Mouse (Mus musculus) embryonic facial prominence, embryonic 11.5 days (tissue): Measurements from ENCODE around the gene Tmem230. TPM values are rescaled to one million over a fixed set of nuclear protein-coding genes. Genes with fewer than 3 reads are reported as not detected.
A peak's percentile ranks its signal among the peaks of the same experiment; 100 is the strongest.

Experiments used
- ATAC-seq: fragments of 200-750 bp; cut with Nextera tagmentation; replicated peaks from 2 replicates; pipeline ENCODE4 v1.8.0; 2017; ENCODE audit warnings: low read depth; ENCODE audit not compliant: insufficient number of reproducible peaks, low FRiP score, low TSS enrichment
- DNase-seq: peaks from one replicate; pipeline ENCODE4 v3.0.0-alpha.2; 2015; ENCODE audit warnings: low spot score
- H3K27ac ChIP-seq: fragments of 300-500 bp; sonication (generic); replicated peaks from 2 replicates; pipeline ENCODE4 v1.5.1; 2014; ENCODE audit warnings: mild to moderate bottlenecking, low read depth, low read length, control low read depth
- H3K27me3 ChIP-seq: fragments of 300-500 bp; sonication (generic); 2 replicates; pipeline ENCODE4 v1.6.1; 2014; ENCODE audit warnings: mild to moderate bottlenecking, low read length, moderate library complexity, mixed read lengths; ENCODE audit not compliant: control insufficient read depth, insufficient read depth
- H3K36me3 ChIP-seq: fragments of 300-500 bp; sonication (generic); replicated peaks from 2 replicates; pipeline ENCODE4 v1.6.1; 2014; ENCODE audit warnings: low read depth, mild to moderate bottlenecking, low read length, moderate library complexity, mixed read lengths; ENCODE audit not compliant: control insufficient read depth, insufficient read depth
- H3K4me1 ChIP-seq: fragments of 300-500 bp; sonication (generic); 2 replicates; pipeline ENCODE4 v1.6.1; 2014; ENCODE audit warnings: low read length, mixed read lengths; ENCODE audit not compliant: control insufficient read depth, insufficient read depth
- H3K4me2 ChIP-seq: fragments of 300-500 bp; sonication (generic); 2 replicates; pipeline ENCODE4 v1.6.1; 2014; ENCODE audit warnings: low read depth, mild to moderate bottlenecking, control low read depth, low read length, moderate library complexity
- H3K4me3 ChIP-seq: fragments of 300-500 bp; sonication (generic); 2 replicates; pipeline ENCODE4 v1.5.1; 2014; ENCODE audit warnings: low read depth, low read length, control low read depth
- H3K9ac ChIP-seq: fragments of 300-500 bp; sonication (generic); replicated peaks from 2 replicates; pipeline ENCODE4 v1.6.1; 2014; ENCODE audit warnings: mild to moderate bottlenecking, control low read depth, low read length
- H3K9me3 ChIP-seq: fragments of 300-500 bp; sonication (generic); replicated peaks from 2 replicates; pipeline ENCODE4 v1.6.1; 2016; ENCODE audit warnings: mild to moderate bottlenecking, low read length, inconsistent platforms, mixed read lengths; ENCODE audit not compliant: control insufficient read depth
- WGBS: fragments of 180-500 bp; shearing (Covaris S2); extraction: QIAGEN DNeasy Blood & Tissue Kit; methylation state at CpG from one replicate; pipeline ENCODE4 v1.1.7; 2014; 5-methylcytosine and 5-hydroxymethylcytosine counted together
- polyA plus RNA-seq: library from polyadenylated mRNA; unstranded; fragments of >200 nt; fragmentation: Nextera tagmentation; extraction: Ambion mirVana; gene quantifications from 2 replicates; pipeline ENCODE4 v1.2.1, GENCODE M21; 2014

Gene Tmem230
- polyA plus RNA-seq, 1 experiment from 2014 or later = 51.3 TPM

DNA sequence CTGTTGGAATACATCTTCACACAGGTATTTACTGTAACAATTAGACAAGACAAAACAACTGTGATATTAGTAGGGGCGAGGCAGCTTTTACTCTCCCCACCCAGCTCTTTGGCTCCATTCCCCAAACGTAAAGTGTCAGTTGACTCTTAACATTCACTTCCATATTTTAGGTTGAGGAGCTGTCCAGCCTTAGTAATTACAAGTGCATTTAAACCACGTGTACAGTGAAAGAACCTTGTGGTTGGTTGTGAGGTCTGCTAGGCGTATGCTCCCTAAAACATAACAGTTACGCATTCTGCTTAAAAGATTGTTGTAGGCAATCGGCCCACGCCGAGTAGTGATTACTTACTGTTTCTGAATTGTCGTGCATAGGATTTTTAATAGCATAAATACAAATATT is 17.6 kb upstream of the Tmem230 start:
- Histone ChIP-seq H3K4me1 (no peaks in the 10 kb centered on the region), H3K36me3 (no peaks in the 10 kb centered on the region), H3K4me2 (no peak overlapping the region), H3K9ac (no peak overlapping the region), H3K9me3 (no peaks in the 10 kb centered on the region), H3K27ac (no peak overlapping the region), H3K27me3 (no peaks in the 10 kb centered on the region), H3K4me3 (no peak overlapping the region)
- WGBS = 87% methylated on average over 9 of the region's 9 CpGs
- DNase-seq (peak; percentile 24), ATAC-seq (no peak)

- H3K9me3 ChIP-seq = no peaks in the 10 kb centered on the region
- ATAC-seq (no peak), DNase-seq (no peak)
- H3K36me3 ChIP-seq = no peaks in the 10 kb centered on the region
- 16% methylated on average over 6 of the region's 6 CpGs for WGBS
- H3K27me3 ChIP-seq = no peaks in the 10 kb centered on the region
- peak overlapping the region; percentile 84 for H3K9ac ChIP-seq
- H3K4me3 ChIP-seq = peak overlapping the region; percentile 80
- peak overlapping the region; percentile 65 for H3K4me2 ChIP-seq
- H3K4me1 ChIP-seq = no peaks in the 10 kb centered on the region
- no peak overlapping the region for H3K27ac ChIP-seq
Measured at GRCm38 (mm10) chr2:132264266-132264710, 16.7 kb upstream of the Tmem230 start.

- Histone ChIP-seq H3K36me3 (no peaks in the 10 kb centered on the region), H3K9me3 (no peaks in the 10 kb centered on the region), H3K9ac (peak overlapping the region; percentile 84), H3K27ac (peak overlapping the region; percentile 66), H3K4me3 (peak overlapping the region; percentile 80), H3K4me2 (peak overlapping the region; percentile 65), H3K27me3 (no peaks in the 10 kb centered on the region), H3K4me1 (no peaks in the 10 kb centered on the region)
- no peak; the same call in none of the 2 replicates for ATAC-seq
- under 1% methylated on average over 47 of the region's 47 CpGs for WGBS
- DNase-seq = peak; percentile 51
Measured at GRCm38 (mm10) chr2:132263421-132264265, 16.0 kb upstream of the Tmem230 start.

GRCm38 (mm10) chr2:132262879-132263398 is 15.3 kb upstream of the Tmem230 start, which contains the start of gene Cds2:
Cds2 (plus strand) TSS chr2:132263148.
- H3K27me3 ChIP-seq = no peaks in the 10 kb centered on the region
- ATAC-seq (peak; percentile 97), DNase-seq (peak; percentile 100)
- peak within 1 kb of the TSS; percentile 66 for H3K27ac ChIP-seq
- no peaks in the 10 kb centered on the region for H3K4me1 ChIP-seq
- WGBS = under 1% methylated on average over 47 of the region's 49 CpGs
- no peaks in the 10 kb centered on the region for H3K36me3 ChIP-seq
- peak within 1 kb of the TSS; percentile 65 for H3K4me2 ChIP-seq
- H3K9me3 ChIP-seq = no peaks in the 10 kb centered on the region
- H3K9ac ChIP-seq = peak within 1 kb of the TSS; percentile 84
- H3K4me3 ChIP-seq = peak within 1 kb of the TSS; percentile 80

DNA sequence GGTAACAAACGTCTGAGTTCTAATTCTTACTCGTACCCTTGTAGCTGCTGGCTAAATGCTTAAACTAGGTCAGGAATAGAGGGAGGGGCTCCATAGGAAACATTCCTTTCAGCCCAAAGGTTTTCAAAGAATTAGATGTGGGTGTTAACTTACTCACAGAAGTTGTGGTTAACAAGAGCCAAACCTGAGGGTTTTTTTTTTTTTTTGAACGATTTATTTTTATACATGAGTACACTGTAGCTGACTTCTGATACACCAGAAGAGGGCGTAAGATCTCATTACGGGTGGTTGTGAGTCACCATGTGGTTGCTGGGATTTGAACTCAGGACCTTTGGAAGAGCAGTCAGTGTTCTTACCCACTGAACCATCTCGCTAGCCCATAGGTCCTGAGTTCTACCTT is 14.6 kb upstream of the Tmem230 start:
- WGBS = 79% methylated on average over 6 of the region's 6 CpGs
- H3K4me1 ChIP-seq = no peaks in the 10 kb centered on the region
- DNase-seq = no peak
- H3K9me3 ChIP-seq = no peaks in the 10 kb centered on the region
- no peak overlapping the region for H3K9ac ChIP-seq
- H3K4me3 ChIP-seq = no peak overlapping the region
- H3K4me2 ChIP-seq = no peak overlapping the region
- no peaks in the 10 kb centered on the region for H3K27me3 ChIP-seq
- H3K36me3 ChIP-seq = no peaks in the 10 kb centered on the region
- no peak overlapping the region for H3K27ac ChIP-seq
- ATAC-seq = no peak

- 88% methylated on average over 3 of the region's 3 CpGs for WGBS
- no peaks in the 10 kb centered on the region for H3K9me3 ChIP-seq
- H3K4me1 ChIP-seq = no peaks in the 10 kb centered on the region
- no peak for ATAC-seq
- H3K27me3 ChIP-seq = no peaks in the 10 kb centered on the region
- H3K4me2 ChIP-seq = no peak overlapping the region
- H3K36me3 ChIP-seq = no peaks in the 10 kb centered on the region
- no peak overlapping the region for H3K9ac ChIP-seq
- no peak overlapping the region for H3K27ac ChIP-seq
- no peak for DNase-seq
- no peak overlapping the region for H3K4me3 ChIP-seq
Measured at GRCm38 (mm10) chr2:132260601-132261000, 13.0 kb upstream of the Tmem230 start.

GRCm38 (mm10) chr2:132257350-132258068 is 9.9 kb upstream of the Tmem230 start:
- H3K4me3 ChIP-seq = no peak overlapping the region
- no peaks in the 10 kb centered on the region for H3K9me3 ChIP-seq
- no peaks in the 10 kb centered on the region for H3K4me1 ChIP-seq
- H3K27ac ChIP-seq = no peak overlapping the region
- H3K27me3 ChIP-seq = no peaks in the 10 kb centered on the region
- DNase-seq (no peak), ATAC-seq (no peak)
- no peaks in the 10 kb centered on the region for H3K36me3 ChIP-seq
- H3K4me2 ChIP-seq = no peak overlapping the region
- H3K9ac ChIP-seq = no peak overlapping the region
- WGBS = 85% methylated on average over 6 of the region's 6 CpGs
